Mouse (Mus musculus) stomach, postnatal 0 days (tissue): ENCODE results near the gene Kcna6.

Source experiments
- CTCF ChIP-seq: IDR thresholded peaks from 2 replicates; pipeline ENCODE4 v1.5.1; 2016; ENCODE audit warnings: antibody characterized with exemption, low read depth, mild to moderate bottlenecking, moderate library complexity
- EP300 ChIP-seq: optimal IDR thresholded peaks from 2 replicates; pipeline ENCODE3; 2016; ENCODE audit warnings: antibody characterized with exemption

DNA sequence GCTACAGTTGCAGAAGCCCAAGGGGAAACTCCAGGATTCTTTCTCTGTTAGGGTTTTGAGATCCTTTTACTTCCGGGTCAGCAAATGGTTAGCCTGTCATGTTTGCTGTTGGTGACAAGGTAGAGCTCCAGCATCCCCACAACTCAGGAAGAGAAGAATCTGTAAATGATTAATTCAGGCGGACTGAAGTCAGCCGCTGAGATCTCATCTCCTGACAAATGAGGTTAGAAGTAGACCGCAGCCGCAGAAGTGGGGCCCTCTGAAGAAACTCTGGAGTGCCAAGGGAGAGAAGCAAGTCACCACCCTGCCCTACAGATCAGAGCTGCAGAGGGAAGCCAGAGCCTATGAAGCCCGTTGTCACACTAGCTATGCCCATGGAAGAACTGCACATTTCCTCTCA, 37.4 kb upstream of the Kcna6 start:
- TF ChIP-seq CTCF = no peak
- TF ChIP-seq EP300 = no peak
